Mouse (Mus musculus): ENCODE results near the gene Ankk1.

- TF ChIP-seq CTCF (conservative IDR thresholded peaks at IDR 0.05; ENCODE audit: low read length), result no peak
- TF ChIP-seq NANOG (IDR thresholded peaks at IDR 0.05; ENCODE audit: borderline replicate concordance, low read length), result no peak
Observed at GRCm38 (mm10) chr9:49472126-49472525, 45.3 kb upstream of the Ankk1 start.

Measured in E14TG2a.4 (cell line).